Mouse (Mus musculus): ENCODE results near the gene Lrch3.

The Lrch3 gene

DNA sequence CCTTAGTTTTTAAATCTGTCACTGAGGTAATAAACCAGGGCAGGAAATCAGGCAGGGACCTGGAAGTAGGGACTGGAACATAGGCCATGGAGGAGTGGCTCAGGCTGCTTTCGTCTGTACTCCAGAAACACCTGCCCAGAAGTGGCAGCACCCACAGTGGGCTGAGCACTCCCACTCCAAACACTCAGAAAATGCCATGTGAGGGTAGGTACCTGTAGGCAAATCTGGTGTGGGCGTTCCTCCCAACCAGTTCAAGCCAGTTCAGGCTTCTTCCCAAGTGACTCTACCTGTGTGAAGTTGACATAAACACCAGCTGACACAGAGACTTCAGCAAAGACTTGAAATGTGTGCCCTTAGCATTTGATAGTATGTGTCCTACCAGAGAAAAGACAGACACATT is 70.7 kb downstream of the Lrch3 start:
- no peak for DNase-seq (ENCODE audit: low spot score in 2 of 2)

GRCm38 (mm10) chr16:32992158-32992557 is 78.3 kb downstream of the Lrch3 start:
- peak in 1 of 2 experiments; percentile 42 for DNase-seq (ENCODE audit: low spot score in 2 of 2)

DNA sequence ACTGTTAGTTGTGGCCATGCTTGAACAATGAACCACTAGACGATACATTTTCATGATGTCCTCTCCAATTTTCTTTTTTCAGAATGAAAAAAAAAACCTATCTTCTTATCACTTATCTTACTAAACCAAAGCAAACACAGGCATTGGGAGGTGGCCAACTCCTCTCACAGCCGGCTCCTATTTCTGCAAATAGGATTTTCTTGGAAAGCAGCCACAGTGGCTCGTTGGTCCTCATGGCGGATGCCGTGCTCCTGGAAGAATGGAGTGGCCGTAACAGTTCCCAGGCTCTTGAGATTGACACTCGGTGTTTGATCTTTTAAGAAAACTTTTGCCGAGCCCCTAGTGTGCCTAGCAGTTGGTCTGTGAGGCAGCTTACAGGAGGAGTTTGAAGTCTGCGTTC is 91.3 kb downstream of the Lrch3 start:
- DNase-seq (ENCODE audit: low spot score in 2 of 2) = no peak

DNA sequence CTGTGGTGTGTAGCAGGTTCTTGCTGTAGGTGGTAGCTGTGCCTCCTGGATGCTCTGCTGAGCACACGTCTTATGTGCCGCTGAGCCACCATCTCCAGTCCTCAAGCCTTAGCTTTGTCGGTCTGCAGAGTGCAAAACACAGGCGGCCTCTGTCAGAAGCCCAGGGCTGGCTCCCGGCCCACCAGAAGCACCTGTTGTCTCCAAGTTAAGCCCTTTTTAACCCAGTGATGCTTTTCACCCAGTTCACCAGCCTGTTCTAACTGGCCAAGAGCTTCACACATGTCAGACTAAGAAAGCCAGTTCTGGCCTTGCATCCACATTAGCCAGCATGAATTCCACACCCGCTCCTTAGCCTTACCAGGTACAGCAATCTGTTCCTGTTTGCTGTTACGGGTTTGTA is 93.0 kb downstream of the Lrch3 start:
- no peak for DNase-seq (ENCODE audit: low spot score in 2 of 2)

DNA sequence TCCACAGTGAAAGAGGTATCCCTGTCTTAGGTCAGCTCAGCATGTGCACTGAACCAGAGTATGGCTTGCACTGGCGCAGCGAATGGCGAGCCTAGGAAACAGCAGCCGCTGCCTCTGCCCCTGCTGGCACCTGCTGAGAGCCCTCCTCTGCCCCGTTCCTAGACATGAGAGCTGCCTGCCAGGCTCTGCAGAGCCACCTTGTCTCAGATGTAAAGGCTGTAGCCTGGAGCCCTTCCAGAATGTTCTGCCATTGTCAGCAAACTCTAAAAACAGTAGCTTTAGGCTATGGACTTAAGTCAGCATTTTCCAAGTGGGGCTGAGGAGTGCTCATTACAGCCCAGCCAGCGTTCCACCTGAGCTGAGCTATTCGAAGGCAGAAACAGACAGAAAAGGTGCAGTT is 93.5 kb downstream of the Lrch3 start:
- no peak for DNase-seq (ENCODE audit: low spot score in 2 of 2)

DNA sequence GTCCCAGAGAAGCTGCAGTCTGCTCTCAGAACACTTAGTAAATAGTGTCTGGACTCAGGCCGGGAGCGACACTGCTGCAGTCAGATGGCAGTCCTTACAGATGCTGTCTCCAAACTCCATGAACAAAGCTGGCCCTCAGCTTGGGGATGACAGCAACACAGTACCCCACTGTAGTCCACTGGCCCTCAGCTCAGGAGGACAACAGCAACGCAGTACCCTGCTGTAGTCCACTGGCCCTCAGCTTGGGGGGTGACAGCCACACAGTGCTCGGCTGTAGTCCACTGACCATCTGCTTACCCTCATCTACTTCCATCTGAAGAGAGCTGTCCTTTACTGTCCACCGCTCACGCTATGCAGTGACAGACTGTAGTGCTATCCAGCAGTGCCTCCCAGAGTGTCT is 96.3 kb downstream of the Lrch3 start:
- DNase-seq (ENCODE audit: low spot score in 2 of 2) = no peak

DNA sequence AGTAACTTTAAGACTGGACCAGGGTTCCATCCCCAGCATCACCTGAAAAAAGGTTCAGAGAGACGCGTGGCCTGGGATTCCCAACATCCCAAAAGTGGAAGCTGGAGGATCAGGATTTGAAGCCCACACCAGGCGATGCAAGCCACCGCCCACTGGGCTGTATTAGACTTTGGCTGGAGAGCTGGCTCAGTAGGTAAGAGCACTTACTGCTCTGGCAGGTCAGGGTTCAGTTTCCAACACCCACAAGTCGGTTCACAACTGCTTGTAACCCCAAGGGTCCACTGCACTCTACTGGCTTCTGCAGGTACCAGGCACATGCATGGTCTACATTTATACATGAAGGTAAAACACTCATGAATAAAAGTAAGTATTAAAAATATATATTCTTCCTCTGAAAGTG is 99.9 kb downstream of the Lrch3 start:
- no peak for DNase-seq (ENCODE audit: low spot score in 2 of 2)

DNA sequence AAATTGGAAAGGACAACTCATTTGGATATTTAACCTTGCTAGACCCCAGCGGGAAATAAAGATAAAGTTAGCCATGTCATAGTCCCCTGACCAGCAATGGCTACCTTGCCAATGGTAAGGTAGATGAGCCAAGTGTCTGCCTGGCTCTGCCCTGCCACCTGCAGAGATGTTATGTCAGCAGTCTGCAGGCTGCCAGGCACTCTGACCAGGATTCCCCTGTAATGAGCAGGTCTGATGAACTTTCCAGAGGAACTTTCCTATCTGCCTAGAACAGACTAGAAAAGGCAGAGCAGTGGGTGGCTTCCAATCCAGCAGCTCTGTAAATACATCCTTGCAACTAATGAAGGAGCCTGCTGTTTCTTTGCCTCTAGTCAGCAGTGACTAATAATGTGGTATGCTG is 101.0 kb downstream of the Lrch3 start:
- DNase-seq (ENCODE audit: low spot score in 2 of 2) = no peak

DNA sequence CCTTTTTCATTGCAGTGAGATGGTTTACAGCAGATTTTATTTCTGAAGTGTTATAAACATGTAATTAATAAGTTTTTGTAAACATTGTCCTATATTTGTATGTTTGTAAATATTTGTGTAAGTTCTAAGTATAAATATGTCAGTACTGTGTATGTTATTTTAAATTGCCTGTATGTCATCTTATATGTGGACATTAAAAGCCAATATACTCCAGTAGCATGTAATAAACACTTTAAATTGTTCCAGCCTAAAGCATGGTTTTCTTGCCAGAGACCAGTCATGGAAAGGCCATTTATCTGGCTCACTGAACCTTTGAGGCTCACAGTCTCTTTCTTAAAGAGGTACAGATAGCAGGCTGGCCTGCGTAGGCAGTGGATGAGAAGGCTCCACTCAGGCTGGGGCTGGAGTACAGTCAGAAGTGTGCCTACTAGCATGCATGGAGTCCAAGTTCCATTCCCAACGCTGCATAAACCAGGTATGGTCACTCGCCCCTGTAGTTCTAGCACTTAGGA is 101.6 kb downstream of the Lrch3 start:
- DNase-seq (ENCODE audit: low spot score in 2 of 2) = no peak

DNA sequence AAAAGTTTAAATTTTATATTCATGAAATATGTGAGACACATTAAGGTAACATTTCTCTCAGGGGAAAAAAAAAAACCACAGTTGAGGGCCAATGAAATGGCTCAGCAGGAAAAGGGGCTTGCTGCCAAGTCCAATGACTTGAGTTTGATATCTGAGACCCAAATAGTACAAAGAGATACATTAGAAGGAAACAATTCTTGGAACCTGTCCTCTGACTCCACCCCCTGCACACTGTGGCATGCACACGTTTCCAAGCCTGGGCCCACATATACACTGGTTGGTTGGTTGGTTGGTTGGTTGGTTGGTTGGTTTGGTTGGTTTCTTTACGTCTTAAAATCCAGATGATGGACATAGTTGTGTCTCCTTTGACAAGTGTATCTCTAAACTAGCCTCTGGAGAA is 102.1 kb downstream of the Lrch3 start:
- DNase-seq (ENCODE audit: low spot score in 2 of 2) = no peak

DNA sequence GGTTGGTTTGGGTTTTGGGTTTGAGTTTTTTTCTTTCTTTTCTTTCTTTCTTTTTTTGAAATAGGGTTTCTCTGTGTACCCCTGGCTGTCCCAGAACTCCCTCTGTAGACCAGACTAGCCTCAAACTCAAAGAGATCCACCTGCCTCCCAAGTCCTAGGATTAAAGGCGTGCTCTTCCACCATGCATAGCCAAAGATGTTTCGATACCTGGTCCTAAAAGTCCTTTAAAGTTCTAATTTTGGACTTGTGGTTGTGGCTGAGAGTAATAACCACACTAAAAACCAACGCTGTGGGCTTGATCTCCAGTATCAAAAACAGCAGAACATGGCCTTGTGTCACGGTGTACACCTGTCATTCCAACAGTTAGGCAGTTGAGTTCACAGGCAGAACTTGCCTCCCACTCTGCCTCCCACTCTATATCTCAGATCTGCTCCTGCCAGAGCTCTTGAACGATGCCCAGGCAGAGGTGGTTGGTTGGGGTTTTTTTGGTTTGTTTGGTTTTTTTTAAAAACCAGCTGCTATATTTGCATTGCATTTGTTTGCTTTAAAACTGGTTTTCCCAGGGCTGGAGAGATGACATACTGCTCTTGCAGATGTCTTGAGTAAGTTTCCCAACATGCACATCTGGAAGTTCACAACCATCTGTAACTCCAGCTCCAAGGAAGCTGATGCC is 103.9 kb downstream of the Lrch3 start:
- peak in 1 of 2 experiments; percentile 15 for DNase-seq (ENCODE audit: low spot score in 2 of 2)

DNA sequence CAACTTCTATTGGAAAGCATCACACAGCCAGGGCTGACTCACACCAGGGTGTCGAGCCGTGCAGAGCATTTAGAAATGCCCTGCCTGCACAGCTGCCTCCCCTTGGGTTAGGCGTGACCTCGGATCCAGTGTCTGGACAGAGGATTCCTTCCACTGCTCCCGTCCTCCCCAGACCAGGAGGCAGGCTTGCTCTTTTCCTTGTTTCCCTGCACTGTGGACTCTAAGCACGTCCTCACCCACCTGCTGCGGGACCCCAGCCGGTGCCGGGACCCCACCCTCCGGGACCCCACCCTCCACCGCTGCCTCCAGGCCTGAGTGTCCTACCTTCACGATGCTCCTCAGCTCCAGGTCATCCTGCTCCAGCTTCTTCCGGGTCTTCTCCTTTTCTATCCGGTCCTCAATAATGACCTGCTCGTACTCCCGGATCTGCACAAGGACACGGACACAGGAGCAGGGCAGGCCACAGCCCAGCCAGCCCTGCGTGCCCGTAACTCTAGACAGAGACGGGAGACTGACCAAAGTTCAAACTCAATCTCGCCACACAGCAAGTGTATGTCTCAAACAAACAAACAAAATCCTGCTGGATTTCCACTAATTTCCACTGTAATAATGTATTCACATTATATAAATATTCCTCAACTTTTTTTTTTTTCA is 105.3 kb downstream of the Lrch3 start:
- no peak for DNase-seq (ENCODE audit: low spot score in 2 of 2)

DNA sequence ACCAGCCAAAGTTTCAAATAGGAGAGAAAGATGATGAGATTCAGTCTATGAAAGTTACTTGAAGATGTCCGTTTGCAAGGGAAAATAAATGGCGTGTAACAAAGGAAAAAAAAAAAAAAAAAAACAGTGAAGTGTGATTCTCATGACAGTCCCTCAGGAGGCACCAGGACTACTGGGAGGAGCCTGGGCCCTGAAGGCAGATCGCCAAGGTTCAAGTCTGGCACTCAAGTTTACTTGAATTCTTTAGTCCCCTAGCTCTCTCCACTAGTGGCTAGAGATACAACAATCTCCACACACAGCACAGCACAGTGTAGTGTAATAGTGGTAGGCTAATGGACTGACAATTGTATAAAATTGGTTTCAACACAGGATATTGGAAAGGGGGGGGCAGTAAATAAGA is 107.5 kb downstream of the Lrch3 start:
- DNase-seq (ENCODE audit: low spot score in 2 of 2) = no peak

- peak; percentile 64 to 70 for DNase-seq (ENCODE audit: low spot score in 2 of 2)
Observed at GRCm38 (mm10) chr16:33023750-33024149, 109.8 kb downstream of the Lrch3 start.

DNA sequence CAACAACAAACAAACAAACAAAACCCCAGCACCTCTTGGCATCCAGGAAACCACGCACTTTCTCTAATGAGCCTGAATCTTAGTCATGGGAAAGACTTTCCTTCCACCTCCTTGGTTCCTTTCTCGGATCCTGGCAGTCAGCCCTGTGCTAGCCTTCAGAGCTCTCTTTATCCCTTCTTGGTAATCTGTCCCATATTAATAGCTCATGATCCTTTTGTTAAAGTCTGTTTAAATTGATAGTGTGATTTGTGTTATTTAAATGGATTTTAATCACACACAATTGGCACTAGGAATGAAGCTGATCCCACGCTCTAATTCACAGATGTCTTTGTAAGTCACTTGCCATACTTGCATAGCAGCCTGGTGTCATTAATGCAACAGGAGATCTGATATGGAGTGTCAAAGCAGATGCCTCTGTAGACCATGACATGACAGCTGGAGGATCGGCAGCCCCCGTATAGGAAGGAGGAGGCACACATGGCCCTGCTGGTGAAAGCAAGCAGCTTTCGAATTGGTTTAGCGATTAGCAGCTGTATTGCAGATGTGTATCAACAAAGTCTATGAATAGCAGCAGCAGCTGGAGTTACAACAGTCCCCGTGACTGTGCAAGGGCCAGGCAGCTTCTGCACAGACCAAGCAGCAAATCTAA is 110.7 kb downstream of the Lrch3 start:
- DNase-seq (ENCODE audit: low spot score in 2 of 2) = no peak

- DNase-seq (ENCODE audit: low spot score in 2 of 2) = peak; percentile 23 to 31
Observed at GRCm38 (mm10) chr16:33026357-33026756, 112.5 kb downstream of the Lrch3 start.

DNA sequence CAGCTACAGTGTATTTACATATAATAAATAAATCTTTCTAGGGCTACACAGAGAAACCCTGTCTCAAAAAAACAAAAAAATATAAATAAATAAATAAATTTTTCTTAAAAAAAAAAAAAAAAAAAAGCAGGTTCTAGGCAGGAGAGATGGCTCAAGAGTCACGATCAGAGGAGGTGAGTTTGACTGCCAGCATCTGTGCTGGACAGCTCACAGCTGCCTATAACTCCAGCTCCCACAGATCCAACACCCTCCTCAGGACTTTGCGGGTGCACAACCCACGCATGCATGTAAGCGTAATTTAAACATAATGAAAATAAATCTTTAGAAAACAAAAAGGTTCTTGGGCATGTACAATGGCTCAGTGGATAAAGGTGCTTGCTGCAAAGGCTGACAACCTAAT is 122.1 kb downstream of the Lrch3 start:
- no peak for DNase-seq (ENCODE audit: low spot score in 2 of 2)

DNA sequence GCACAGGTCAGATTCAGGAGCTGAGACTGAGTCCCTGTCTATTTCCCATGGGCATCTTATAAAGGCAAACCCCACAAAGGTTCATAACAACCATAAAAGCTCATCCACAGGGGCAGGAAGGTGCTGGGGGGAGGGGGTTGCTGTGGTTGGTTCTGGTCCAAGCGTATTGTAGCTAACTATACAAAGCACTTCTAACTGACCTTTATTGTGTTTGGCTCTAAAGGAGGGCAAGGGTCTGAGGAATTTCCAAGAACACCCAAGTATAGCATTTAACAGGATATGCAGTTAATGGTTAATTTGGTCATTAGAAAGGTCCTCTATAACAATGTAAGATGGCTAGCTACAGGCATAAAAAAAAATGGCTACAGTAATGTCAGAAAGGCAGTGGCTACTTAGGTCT is 128.8 kb downstream of the Lrch3 start:
- no peak for DNase-seq (ENCODE audit: low spot score in 2 of 2)

DNA sequence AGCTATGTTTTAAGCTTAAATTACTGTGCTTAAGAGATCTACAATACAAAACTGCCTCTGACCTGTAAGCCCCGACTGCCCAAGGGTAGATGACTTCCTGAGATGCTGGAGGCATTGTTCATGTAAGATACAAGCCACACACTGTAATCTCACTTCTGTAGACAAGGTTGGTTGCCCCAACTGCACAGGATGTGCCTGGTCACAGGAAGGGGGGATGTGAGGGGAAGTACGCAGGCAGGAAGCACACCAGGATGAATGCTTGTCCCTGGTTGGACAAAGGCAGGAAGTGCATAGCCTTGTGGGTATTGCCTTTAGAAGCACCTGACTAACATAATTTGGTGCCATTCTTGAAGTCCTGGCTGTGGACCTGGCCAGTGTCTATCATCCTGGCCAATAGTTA is 129.4 kb downstream of the Lrch3 start:
- DNase-seq (ENCODE audit: low spot score in 2 of 2) = no peak

- no peak for DNase-seq (ENCODE audit: low spot score in 2 of 2)
Observed at GRCm38 (mm10) chr16:33048004-33048403, 134.1 kb downstream of the Lrch3 start.

GRCm38 (mm10) chr16:33048686-33049085 is 134.8 kb downstream of the Lrch3 start:
- DNase-seq (ENCODE audit: low spot score in 2 of 2) = no peak

DNA sequence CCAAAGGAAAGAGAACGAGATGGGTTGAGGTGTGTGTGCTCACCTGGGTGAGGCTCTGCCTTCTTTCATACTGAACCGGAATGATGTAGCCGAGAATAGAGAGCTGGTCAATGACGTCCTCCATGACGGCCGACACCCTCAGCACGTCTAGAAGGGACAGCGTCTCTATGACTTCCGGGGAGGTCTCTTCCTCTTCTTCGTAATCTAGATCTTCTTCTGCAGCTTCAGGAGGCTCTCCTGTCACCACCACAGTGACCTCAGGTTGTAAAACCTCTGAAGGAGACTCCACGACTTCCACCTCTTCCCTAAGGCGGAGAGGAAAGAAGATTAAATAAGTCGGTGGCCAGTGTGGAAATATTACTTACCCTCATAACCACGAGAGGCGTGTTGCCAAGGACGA is 135.9 kb downstream of the Lrch3 start:
- DNase-seq (ENCODE audit: low spot score in 2 of 2) = no peak

DNA sequence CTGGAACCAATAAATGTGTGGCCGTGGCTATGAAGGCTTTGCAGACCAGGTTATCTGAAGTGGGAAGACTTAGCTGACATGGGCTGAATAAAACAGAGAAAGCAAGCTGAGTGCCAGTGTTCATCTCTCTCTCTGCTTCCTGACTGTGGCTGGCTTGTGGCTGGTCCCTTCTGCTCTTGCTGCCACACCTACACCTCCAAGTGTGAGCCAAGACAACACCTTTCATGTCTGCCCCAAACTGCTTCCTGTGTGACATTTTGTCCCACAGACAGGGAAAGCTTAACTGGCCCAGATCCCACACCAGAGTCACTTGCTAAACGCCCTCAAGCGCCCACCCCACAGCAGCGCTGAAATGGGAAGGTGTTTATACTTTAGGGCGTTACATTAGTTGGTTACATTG is 139.2 kb downstream of the Lrch3 start:
- DNase-seq (ENCODE audit: low spot score in 2 of 2) = no peak
